Mouse (Mus musculus): ENCODE measurements around the gene Ifit1bl2. TPM values are rescaled to one million over a fixed set of nuclear protein-coding genes. Genes with fewer than 3 reads are reported as not detected.

Ifit1bl2 gene
- polyA plus RNA-seq, 1 experiment from 2014 or later = 0.30 TPM

Other genes with a start within 250 kb of the Ifit1bl2 start
- gene Ch25h, start 165.6 kb downstream of the Ifit1bl2 start, polyA plus RNA-seq (2014; fragmentation: Nextera tagmentation; extraction: Ambion mirVana) = 0.16 and 0.25 TPM in 2 replicates
- 15.2 and 24.8 TPM in 2 replicates for gene Lipa, start 113.3 kb downstream of the Ifit1bl2 start, polyA plus RNA-seq (2014; fragmentation: Nextera tagmentation; extraction: Ambion mirVana)
- gene Ifit2, start 90.0 kb downstream of the Ifit1bl2 start, polyA plus RNA-seq (2014; fragmentation: Nextera tagmentation; extraction: Ambion mirVana) = 3.1 and 7.9 TPM in 2 replicates
- 0.15 and 8.8 TPM in 2 replicates for gene Ifit3, start 57.2 kb downstream of the Ifit1bl2 start, polyA plus RNA-seq (2014; fragmentation: Nextera tagmentation; extraction: Ambion mirVana)
- 0.98 and 1.3 TPM in 2 replicates for gene Ifit1bl1, start 38.8 kb downstream of the Ifit1bl2 start, polyA plus RNA-seq (2014; fragmentation: Nextera tagmentation; extraction: Ambion mirVana)
- 1.2 TPM in 1 of 2 replicates, not detected in the other for gene Ifit3b, start 32.8 kb downstream of the Ifit1bl2 start, polyA plus RNA-seq (2014; fragmentation: Nextera tagmentation; extraction: Ambion mirVana)
- gene Ifit1, start 128 bp upstream of the Ifit1bl2 start, polyA plus RNA-seq (2014; fragmentation: Nextera tagmentation; extraction: Ambion mirVana) = 0.16 and 3.5 TPM in 2 replicates
- 0.51 and 4.1 TPM in 2 replicates for gene Slc16a12, start 106.5 kb upstream of the Ifit1bl2 start, polyA plus RNA-seq (2014; fragmentation: Nextera tagmentation; extraction: Ambion mirVana)
- 10.5 and 10.7 TPM in 2 replicates for gene Pank1, start 238.7 kb upstream of the Ifit1bl2 start, polyA plus RNA-seq (2014; fragmentation: Nextera tagmentation; extraction: Ambion mirVana)

Measured in midbrain, embryonic 14.5 days (tissue).